In genomic region chr13:79699521-79699920, GRCm38 (mm10) we compare ENCODE assay signal across 16 mouse cellular contexts.
"Had no signal": no experiment of that assay in that cellular context is flagged by ENCODE, and none has a peak within 500 bp of the region (broad histone marks: within the 10 kb centered on the region; RNA-seq: fewer than 3 reads in every experiment).

No protein-coding gene starts in this region.

- ATAC-seq: liver, postnatal 0 days; lung, postnatal 0 days; midbrain, embryonic 16.5 days had no signal

- H3K4me1 ChIP-seq: limb, embryonic 12.5 days; limb, embryonic 15.5 days had no signal

- H3K4me2 ChIP-seq: limb, embryonic 12.5 days; limb, embryonic 15.5 days; liver, embryonic 11.5 days; lung, embryonic 14.5 days had no signal

- H3K36me3 ChIP-seq: limb, embryonic 12.5 days; limb, embryonic 15.5 days; midbrain, embryonic 10.5 days had no signal

- H3K9me3 ChIP-seq: limb, embryonic 12.5 days; limb, embryonic 15.5 days; midbrain, embryonic 10.5 days had no signal

- H3K27me3 ChIP-seq: limb, embryonic 12.5 days; limb, embryonic 15.5 days had no signal

- DNase-seq: kidney, adult 9 months; kidney, postnatal 36 days; left cerebral cortex, postnatal 4 days; liver, postnatal 0 days; lung, embryonic 14.5 days; thymus, adult 18-20 months; thymus, postnatal 36 days had no signal

- H3K9ac ChIP-seq: limb, embryonic 12.5 days; limb, embryonic 15.5 days; liver, embryonic 14.5 days; liver, postnatal 0 days; lung, embryonic 14.5 days had no signal

- H3K4me3 ChIP-seq: limb, embryonic 12.5 days; limb, embryonic 15.5 days; midbrain, embryonic 10.5 days had no signal

- H3K27ac ChIP-seq: kidney, postnatal 0 days; limb, embryonic 12.5 days; limb, embryonic 15.5 days; liver, embryonic 14.5 days; macrophage; midbrain, embryonic 10.5 days had no signal
